Mouse (Mus musculus): ENCODE results near the gene Stk40. TPM values are rescaled to one million over a fixed set of nuclear protein-coding genes. Genes with fewer than 3 reads are reported as not detected.

Stk40 gene
- polyA plus RNA-seq, 1 experiment = 57.1 TPM

DNA sequence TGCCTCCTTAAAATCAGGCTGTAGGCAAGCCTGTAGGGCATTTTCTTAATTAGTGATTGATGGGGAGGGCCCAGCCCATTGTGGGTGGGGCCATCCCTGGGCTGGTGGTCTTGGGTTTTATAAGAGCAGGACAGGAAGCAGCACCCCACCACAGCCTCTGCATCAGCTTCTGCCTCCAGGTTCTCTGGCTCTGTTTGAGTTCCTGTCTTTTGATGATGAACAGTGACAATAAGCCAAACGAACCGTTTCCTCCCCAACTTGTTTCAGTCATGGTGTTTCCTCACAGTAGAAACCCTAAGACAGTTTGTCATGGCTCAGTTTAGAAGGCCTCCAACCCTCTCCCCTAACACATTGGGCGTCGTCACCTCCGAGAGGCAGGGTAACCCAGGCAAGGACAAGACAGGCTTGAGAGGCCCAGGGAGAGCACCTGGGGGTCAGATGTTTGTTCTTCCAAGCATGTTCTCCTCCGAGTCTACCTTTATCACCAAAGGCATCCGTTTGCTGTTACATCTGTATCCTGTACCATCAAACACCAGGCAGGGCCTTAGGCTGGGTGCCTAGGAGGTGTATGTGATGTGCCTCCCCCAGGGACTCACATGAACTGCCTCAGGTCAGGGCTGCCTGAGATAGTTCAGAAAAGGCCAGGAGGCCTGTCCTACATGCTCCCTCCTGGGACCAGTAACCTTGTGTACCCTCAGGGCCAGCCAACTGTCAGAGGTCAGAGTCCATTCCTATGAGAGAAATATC, 13.5 kb upstream of the Stk40 start:
- TF ChIP-seq GATA1 (IDR thresholded peaks at IDR 0.05; ENCODE audit: low read length) = no peak

DNA sequence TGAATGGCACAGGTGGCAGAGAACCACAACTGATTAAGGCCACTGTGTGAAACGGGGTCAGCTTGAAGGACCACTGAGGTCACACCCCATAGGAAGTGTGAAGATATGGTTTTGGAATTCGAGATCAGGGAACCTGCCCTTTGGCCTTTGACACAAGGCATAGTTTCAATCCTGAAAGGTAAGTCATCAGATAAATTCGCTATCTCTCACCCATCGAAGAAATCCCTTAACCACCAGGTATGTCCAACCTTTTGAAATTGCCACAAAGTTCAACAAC, 13.0 kb upstream of the Stk40 start:
- no peak for TF ChIP-seq GATA1 (IDR thresholded peaks at IDR 0.05; ENCODE audit: low read length)

DNA sequence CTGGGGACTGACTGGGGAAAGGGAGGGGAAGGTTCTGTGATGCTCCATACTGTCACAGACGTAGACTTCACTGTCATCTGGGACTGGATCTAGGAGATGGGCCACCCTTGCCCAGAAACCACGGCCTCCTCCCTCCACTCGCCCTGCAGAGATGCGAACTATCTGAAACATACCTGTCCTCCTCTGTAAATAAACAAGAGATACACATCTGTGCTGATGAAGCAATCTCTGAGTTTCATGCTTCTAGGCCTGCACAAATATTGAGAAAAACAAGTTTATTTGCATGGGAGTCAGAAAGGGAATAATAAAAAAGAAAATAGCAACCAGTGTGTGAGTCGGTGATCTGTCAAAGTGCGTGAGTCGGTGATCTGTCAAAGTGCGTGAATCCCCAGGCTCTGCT, 11.9 kb upstream of the Stk40 start:
- no peak for TF ChIP-seq GATA1 (IDR thresholded peaks at IDR 0.05; ENCODE audit: low read length)

GRCm38 (mm10) chr4:126096464-126097111, 7.2 kb upstream of the Stk40 start, which contains the start of gene Lsm10:
Lsm10 (plus strand) TSS chr4:126096623.
- TF ChIP-seq GATA1 (IDR thresholded peaks at IDR 0.05; ENCODE audit: low read length) = no peak

DNA sequence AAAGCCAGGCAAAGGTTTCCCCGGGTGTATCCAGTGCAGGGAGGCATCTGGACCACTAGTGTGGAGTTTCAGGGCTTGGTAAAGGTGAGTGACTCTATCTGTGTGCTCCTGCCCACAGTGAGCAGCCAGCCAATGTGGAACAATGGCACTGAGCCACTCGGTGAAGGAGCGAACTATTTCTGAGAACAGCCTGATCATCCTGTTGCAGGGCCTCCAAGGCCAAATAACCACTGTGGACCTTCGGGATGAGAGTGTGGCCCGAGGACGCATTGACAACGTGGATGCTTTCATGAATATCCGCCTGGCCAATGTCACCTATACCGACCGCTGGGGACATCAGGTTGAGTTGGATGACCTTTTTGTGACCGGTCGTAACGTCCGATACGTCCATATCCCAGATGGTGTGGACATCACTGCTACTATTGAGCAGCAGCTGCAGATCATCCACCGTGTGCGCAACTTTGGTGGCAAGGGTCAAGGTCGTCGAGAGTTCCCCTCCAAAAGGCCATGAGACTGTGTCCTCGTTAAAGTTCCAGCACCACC, 6.0 kb upstream of the Stk40 start:
- no peak for TF ChIP-seq GATA1 (IDR thresholded peaks at IDR 0.05; ENCODE audit: low read length)

- no peak for TF ChIP-seq GATA1 (IDR thresholded peaks at IDR 0.05; ENCODE audit: low read length)
Observed at GRCm38 (mm10) chr4:126099365-126099764, 4.4 kb upstream of the Stk40 start.

- no peak for TF ChIP-seq GATA1 (IDR thresholded peaks at IDR 0.05; ENCODE audit: low read length)
Observed at GRCm38 (mm10) chr4:126100764-126101163, 3.0 kb upstream of the Stk40 start.

- no peak for TF ChIP-seq GATA1 (IDR thresholded peaks at IDR 0.05; ENCODE audit: low read length)
Observed at GRCm38 (mm10) chr4:126102061-126102841, 1.5 kb upstream of the Stk40 start.

GRCm38 (mm10) chr4:126103057-126103581, 638 bp upstream of the Stk40 start:
- no peak for TF ChIP-seq GATA1 (IDR thresholded peaks at IDR 0.05; ENCODE audit: low read length)

- no peak for TF ChIP-seq GATA1 (IDR thresholded peaks at IDR 0.05; ENCODE audit: low read length)
Observed at GRCm38 (mm10) chr4:126104261-126105075, 711 bp downstream of the Stk40 start.

DNA sequence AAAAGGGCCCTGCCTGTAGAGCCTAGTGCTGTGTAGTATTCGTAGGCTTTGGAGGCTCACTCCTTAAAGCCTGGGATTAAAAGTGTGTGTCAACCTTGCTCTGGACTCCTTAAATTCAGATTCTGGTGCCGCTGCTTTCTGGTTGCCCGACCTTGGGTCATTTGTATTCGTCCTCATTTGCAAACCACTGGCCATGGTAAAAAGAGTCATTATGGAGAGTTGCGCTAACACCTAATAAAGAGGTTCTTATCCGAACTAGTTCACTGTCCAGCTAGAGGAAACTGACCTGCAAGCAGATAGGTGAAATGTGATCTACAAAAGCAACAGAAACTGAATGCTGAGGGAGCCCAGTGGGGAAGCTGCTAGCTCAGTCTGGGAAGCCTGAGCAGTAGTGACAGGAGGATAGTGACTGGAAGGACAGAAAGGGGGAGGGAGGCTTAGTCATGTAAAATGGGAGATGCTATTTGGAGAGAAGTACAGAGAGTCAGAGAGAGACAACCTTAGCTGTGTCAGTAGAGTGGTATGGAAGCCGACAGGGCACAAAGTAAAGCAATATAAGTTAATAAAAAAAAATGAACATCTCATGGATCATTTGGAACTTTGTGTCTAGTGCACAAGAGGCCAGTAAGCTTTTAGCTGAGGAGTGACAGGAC, 1.5 kb downstream of the Stk40 start:
- no peak for TF ChIP-seq GATA1 (IDR thresholded peaks at IDR 0.05; ENCODE audit: low read length)

GRCm38 (mm10) chr4:126108061-126108740, 4.4 kb downstream of the Stk40 start:
- TF ChIP-seq GATA1 (IDR thresholded peaks at IDR 0.05; ENCODE audit: low read length) = no peak

DNA sequence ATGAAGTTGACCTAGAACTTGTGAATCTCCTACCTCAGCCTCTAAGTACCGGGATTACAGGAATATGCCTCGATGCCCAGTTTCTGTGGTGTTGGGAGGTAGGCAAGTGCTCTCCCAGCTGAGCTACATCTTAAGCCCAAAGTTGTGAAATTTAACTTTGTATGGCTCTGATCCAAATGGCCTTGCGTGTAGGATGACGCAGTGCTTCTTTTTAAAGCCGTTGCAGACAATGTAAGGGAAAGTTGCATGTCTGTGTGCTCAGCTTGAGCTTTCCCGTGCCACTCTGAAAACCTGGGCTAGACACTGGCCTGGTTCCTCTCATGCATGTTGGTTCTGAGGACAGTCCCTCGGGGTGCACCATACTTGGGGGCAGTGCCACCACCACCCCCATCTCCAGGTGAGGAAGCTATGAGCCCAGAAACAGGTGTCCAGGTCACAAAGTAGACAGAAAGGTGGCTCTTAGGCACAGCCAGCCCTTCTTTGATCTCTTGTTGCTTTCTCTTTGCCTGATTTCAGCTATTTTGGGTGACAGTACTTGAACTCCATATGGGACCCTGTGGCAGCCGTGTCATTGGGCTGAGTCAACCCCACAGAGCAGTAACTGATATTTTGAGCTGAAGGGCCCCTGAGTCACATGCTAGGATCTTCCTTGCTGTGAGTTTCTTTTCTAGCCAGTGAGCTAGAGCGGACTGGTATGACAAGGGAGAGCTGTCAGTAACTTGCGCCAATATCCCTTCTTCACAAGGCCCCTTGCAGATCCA, 6.0 kb downstream of the Stk40 start:
- TF ChIP-seq GATA1 (IDR thresholded peaks at IDR 0.05; ENCODE audit: low read length) = no peak

All from G1E-ER4 (cell line).